Mouse (Mus musculus) telencephalon, adult 2 months (tissue): ENCODE measurements around the gene Ocln.

Source experiments
- DNase-seq: peaks from one replicate; pipeline ENCODE4 v3.0.0-alpha.2; 2011; ENCODE audit warnings: low read depth, low spot score

The Ocln gene

GRCm38 (mm10) chr13:100552369-100553041 lies at the start of gene Ocln:
Gene Ocln, minus strand, starts transcription at chr13:100552718.
- DNase-seq = no peak

GRCm38 (mm10) chr13:100601034-100601433 lies 48.5 kb upstream of the Ocln start:
- no peak for DNase-seq

- DNase-seq = no peak
These were observed 47.8 kb upstream of the Ocln start for GRCm38 (mm10) chr13:100600317-100600716.

- no peak for DNase-seq
These were observed 44.8 kb upstream of the Ocln start for GRCm38 (mm10) chr13:100597284-100597683.

GRCm38 (mm10) chr13:100595552-100595885 lies 43.0 kb upstream of the Ocln start:
- DNase-seq = no peak

GRCm38 (mm10) chr13:100594838-100595551 lies 42.5 kb upstream of the Ocln start:
- no peak for DNase-seq

- peak; percentile 17 for DNase-seq
These were observed 41.7 kb upstream of the Ocln start for GRCm38 (mm10) chr13:100594041-100594792.

GRCm38 (mm10) chr13:100588646-100589045 lies 36.1 kb upstream of the Ocln start:
- no peak for DNase-seq

- no peak for DNase-seq
These were observed 29.6 kb upstream of the Ocln start for GRCm38 (mm10) chr13:100582144-100582543.

GRCm38 (mm10) chr13:100581701-100582100 lies 29.2 kb upstream of the Ocln start:
- no peak for DNase-seq

GRCm38 (mm10) chr13:100579951-100580350 lies 27.4 kb upstream of the Ocln start:
- no peak for DNase-seq

GRCm38 (mm10) chr13:100579220-100579619 lies 26.7 kb upstream of the Ocln start:
- DNase-seq = no peak

GRCm38 (mm10) chr13:100575950-100576349 lies 23.4 kb upstream of the Ocln start:
- DNase-seq = no peak

- DNase-seq = no peak
These were observed 18.2 kb upstream of the Ocln start for GRCm38 (mm10) chr13:100570713-100571112.

GRCm38 (mm10) chr13:100568359-100568758 lies 15.8 kb upstream of the Ocln start:
- no peak for DNase-seq

GRCm38 (mm10) chr13:100559449-100559848 lies 6.9 kb upstream of the Ocln start:
- no peak for DNase-seq

GRCm38 (mm10) chr13:100557011-100557410 lies 4.5 kb upstream of the Ocln start:
- no peak for DNase-seq

- DNase-seq = no peak
These were observed 522 bp upstream of the Ocln start for GRCm38 (mm10) chr13:100553042-100553437.

GRCm38 (mm10) chr13:100552009-100552368 lies 529 bp downstream of the Ocln start:
- DNase-seq = no peak

GRCm38 (mm10) chr13:100551371-100552008 lies 1.0 kb downstream of the Ocln start:
- DNase-seq = no peak

- DNase-seq = no peak
These were observed 5.2 kb downstream of the Ocln start for GRCm38 (mm10) chr13:100547269-100547668.

- DNase-seq = peak; percentile 21
These were observed 7.0 kb downstream of the Ocln start for GRCm38 (mm10) chr13:100545510-100545909.
